Mouse (Mus musculus) inflammation-experienced regulatory T-cells, adult 6 months (primary cell): Measurements from ENCODE around the gene P2rx2. TPM values are rescaled to one million over a fixed set of nuclear protein-coding genes. Genes with fewer than 3 reads are reported as not detected.

ENCODE experiments used
- ATAC-seq: one replicate; pipeline ENCODE4 v1.8.0; 2017
- polyA plus RNA-seq, 3 experiments: library from polyadenylated mRNA; unstranded; fragments of 100-300 nt; shearing (Covaris generic); gene quantifications; one replicate each; pipeline ENCODE4 v1.2.1; 2017

The P2rx2 gene
- polyA plus RNA-seq, 3 experiments from 2014 or later, result not detected

- no peak for ATAC-seq
Observed at GRCm38 (mm10) chr5:110313127-110313526, 29.9 kb downstream of the P2rx2 start.

DNA sequence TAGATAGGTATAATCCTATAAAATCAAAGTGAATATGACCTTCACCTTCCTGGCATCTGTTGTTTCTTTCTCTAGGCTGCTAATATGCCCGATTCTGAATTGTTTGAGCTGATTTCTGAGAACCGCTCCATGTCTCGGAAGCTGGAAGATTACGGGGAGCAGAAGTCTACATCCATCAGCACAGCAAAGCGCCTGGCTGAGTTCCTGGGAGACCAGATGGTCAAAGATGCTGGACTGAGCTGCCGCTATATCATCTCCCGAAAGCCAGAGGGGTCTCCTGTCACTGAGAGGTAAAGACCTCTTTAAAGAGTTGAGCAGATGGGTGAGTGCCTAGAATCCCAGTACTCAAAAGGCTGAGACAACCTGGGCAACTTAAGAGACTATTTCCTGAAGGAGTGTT lies 34.2 kb downstream of the P2rx2 start:
- ATAC-seq, result no peak

DNA sequence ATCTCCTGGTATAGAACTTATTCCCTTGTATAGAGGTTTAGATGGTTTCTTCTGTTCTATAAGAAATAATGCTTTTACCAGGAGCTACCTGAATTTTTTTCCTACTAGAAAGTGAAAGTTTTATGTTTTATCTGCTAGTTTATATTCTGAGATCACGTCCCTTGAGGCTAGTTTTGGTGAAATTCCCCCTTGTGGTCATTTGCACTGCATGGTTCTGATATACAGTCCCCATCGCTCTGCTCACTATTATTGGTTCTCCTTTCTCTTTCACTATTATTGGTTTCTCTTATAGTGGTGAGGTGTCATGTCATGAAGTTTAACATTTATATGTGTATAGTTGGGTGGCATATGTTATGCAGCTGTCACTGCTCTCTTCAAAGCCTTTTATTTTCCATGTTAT lies 42.4 kb downstream of the P2rx2 start:
- peak; percentile 32 for ATAC-seq

DNA sequence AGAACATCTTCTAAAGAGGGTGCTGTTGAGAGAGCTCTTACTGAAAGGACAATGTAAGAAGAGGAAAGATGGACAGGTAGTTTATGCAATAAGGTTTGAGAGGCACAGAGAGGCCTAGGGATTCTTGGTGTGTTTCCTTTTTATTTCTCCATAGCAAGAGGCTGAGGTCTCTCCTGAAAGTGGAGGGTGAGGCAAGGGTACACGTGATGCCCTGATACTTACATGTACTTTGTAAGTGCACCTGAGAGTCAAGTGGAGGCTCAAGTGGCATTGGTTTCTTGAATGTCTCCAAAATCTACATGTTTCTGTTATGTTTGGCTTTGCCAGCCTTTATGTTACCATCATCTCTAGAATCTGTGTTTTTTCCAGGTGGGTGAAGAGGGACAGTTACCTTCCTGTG lies 46.4 kb downstream of the P2rx2 start:
- ATAC-seq, result no peak

DNA sequence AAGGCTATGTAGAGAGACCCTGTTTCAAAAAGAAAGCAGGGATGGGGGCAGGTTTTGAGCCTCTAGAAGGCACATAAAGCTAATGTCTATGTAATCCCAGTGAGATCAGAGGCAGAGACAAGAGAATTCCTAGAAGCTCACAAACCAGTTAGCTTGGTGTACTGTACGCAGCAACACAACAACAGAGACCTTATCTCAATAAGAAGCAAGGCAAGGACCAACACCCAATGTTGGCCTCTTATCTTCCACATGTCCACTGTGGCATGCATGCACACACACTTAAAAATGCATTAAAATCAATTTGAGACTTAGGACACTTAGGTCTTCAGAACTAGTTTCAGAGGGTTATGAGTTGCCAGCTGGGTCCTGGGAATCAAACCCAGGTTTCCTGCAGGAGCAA lies 51.4 kb downstream of the P2rx2 start:
- no peak for ATAC-seq

Other genes with a start within 250 kb of the P2rx2 start
- 1 to 10 TPM; 1.2 to 2.9 (median 1.7) TPM for gene Gm35315, start 248.8 kb downstream of the P2rx2 start, polyA plus RNA-seq
- gene Plcxd1, start 243.2 kb downstream of the P2rx2 start, polyA plus RNA-seq, result 1 to 10 TPM in 1 of 3 experiments, under 1 TPM in 2; 0.54 to 1.7 (median 0.75) TPM
- 10 to 100 TPM; 12.3 to 15.1 (median 13.5) TPM for gene Gtpbp6, start 235.0 kb downstream of the P2rx2 start, polyA plus RNA-seq
- 1 to 10 TPM; 2.7 to 4.5 (median 4.4) TPM for gene Zfp605, start 233.1 kb downstream of the P2rx2 start, polyA plus RNA-seq
- gene Chfr, start 207.4 kb downstream of the P2rx2 start, polyA plus RNA-seq, result 10 to 100 TPM; 33.8 to 56.1 (median 45.1) TPM
- 10 to 100 TPM; 18.9 to 22.7 (median 21.9) TPM for gene Golga3, start 166.5 kb downstream of the P2rx2 start, polyA plus RNA-seq
- 10 to 100 TPM; 15.5 to 19.4 (median 16.0) TPM for gene Ankle2, start 112.2 kb downstream of the P2rx2 start, polyA plus RNA-seq
- gene Pgam5, start 73.3 kb downstream of the P2rx2 start, polyA plus RNA-seq, result 10 to 100 TPM; 20.3 to 32.8 (median 29.9) TPM
- 1 to 10 TPM; 2.7 to 4.2 (median 3.1) TPM for gene Pxmp2, start 57.0 kb downstream of the P2rx2 start, polyA plus RNA-seq
- 10 to 100 TPM in 1 of 3 experiments, 1 to 10 TPM in 2; 4.2 to 16.9 (median 6.5) TPM for gene Pole, start 56.9 kb downstream of the P2rx2 start, polyA plus RNA-seq
- under 1 TPM in 1 of 3 experiments, not detected in 2; 0.49 TPM for gene Lrcol1, start 1.5 kb upstream of the P2rx2 start, polyA plus RNA-seq
- 1 to 10 TPM; 4.2 to 9.1 (median 6.6) TPM for gene Fbrsl1, start 105.3 kb upstream of the P2rx2 start, polyA plus RNA-seq
- gene Galnt9, start 201.1 kb upstream of the P2rx2 start, polyA plus RNA-seq, result 1 to 10 TPM; 4.5 to 9.7 (median 7.5) TPM